Mouse (Mus musculus) heart, adult 11 months (tissue): ENCODE results near the gene Asna1.

ENCODE experiments used
- DNase-seq: peaks from one replicate; pipeline ENCODE4 v3.0.0; 2022

Gene Asna1

DNA sequence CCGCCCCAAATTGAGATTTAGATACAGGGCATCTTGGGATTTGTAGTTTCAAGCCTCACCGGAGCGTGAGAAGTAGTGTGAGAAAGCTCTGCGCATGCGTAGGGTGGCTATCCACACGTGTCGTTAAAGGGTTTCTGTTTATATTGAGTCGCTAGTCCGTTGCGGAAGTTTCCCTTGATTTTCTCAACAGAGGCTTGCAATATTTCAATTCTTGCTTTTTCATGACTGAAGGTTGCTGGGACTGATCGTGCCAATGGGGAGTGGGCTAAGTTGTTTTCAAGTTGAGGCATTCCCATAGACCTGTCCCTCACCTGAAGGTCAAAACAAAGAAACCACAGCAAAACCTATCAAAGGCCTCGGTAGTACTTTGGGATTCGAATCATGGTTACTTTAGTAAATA, 9.7 kb upstream of the Asna1 start:
- DNase-seq = peak; percentile 97

GRCm38 (mm10) chr8:85033867-85034266, 8.8 kb upstream of the Asna1 start:
- no peak for DNase-seq

GRCm38 (mm10) chr8:85032622-85033311, 7.7 kb upstream of the Asna1 start:
- DNase-seq = no peak

- peak; percentile 95 for DNase-seq
Measured at GRCm38 (mm10) chr8:85029271-85029670, 4.2 kb upstream of the Asna1 start.

DNA sequence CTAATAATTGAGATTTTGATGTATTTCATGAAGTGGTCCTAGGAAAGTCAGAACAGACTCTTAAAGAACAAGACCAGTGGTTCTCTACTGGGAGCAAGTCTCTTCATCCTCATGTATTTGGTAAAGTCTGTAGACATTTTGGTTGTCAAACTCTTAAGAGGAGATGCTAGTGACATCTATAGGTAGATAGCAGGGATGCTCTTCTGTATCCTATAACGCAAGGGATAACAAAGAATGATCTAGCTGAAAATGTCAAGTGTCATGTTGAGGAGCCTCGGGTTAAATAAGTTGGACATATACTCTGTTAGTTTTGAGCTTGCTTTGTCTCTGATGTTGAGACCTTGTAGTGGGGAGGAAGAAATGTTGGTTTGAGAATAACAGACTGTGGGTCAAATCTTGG, 2.8 kb upstream of the Asna1 start:
- DNase-seq = no peak

DNA sequence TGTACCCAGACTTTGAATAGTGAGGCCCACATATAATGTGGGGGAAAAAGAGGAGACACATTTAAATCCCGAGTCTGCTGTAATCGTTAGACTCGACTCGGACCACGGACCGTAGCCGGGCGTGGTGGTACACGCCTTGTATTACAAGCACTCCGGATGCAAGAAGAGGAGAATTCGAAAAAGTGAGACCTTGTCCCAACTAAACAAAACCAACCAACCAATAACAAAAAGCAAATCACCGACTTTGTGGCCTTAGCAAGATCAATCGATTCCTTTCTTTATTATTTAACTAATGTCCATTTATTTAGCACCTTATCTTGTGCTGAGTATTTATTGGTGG, 2.4 kb upstream of the Asna1 start:
- no peak for DNase-seq

DNA sequence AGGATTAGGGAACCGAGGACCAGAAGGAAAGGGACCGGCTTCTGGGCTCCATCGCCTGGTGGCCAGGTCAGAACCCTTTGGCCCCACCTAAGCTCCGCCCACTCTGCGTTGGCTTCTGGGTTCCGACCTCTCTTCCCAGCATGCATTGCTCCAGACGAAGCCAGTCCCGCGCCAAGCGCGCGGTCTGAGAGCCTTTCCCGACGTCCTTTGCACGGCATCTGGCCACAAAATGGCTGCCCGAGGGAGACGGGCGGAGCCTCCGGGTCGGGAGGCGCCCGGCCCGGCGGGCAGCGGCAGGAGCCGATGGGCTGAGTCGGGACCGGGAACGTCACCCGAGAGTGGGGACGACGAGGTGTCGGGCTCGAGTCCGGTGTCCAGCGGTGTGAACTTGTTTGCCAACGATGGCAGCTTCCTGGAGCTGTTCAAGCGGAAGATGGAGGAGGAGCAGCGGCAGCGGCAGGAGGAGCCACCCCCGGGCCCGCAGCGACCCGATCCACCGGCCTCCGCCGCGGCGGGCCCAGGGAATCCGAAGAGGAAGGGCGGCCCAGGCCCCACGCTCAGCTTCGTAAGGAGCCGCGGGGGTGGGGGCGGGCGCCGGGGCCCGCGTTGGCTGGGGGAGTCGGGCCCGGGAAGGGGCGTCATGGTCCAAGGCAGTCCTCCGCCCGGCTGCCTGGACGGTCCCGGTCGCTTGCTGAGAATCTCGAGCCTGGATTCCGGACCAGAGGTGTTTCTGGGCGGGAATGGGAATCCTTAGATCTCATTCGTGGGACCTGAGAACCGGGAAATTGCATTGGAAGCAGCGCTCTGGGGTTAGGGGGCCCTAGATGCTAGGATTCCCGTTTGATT, 1.8 kb upstream of the Asna1 start, which contains the start of gene Trir:
Gene Trir (plus strand): TSS at position 154 of the 846 bp plus-strand sequence.
- DNase-seq = peak; percentile 100

DNA sequence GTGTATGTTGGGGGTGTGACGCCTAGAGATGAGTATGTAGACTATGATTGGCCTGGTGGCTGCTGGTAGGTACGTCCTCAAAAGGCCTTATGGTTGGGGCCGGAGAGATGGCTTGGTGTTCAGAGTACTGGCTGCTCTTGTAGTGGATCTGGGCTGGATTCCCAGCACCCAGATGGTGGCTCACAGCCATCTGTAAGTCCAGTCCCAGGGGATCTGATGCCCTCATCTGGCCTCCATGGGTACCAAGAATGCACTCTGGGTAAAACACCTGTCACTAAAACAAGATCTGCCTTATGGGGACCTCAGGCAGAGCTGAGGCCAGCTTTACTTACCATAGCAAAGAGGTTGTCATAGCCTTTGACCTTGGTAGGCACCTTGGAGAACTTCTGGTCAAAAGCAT, 1.2 kb downstream of the Asna1 start:
- DNase-seq = no peak

DNA sequence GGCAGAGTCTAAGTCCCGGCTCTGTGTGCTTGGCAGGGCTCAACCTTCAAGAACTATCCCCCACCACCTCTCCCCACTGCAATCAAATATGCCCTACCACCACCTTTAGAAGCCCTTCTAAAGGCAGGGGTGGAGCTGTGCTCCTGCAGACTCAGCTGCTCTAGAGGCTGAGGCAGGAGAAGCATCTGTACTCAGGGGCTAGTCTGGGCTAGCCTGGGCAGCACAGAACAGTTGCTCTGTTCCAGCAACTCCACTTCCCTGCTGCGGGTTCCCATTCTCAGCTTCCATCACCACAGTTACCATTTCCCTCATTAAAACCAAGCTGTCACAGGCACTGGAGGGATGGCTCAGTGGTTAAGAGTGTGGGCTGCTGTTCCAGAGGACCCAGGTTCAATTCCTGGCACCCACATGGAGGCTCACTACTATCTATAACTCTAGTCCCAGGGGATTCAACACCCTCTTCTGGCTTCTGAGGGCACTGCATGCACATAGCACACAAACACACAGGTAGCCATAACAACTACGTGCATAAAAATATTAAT, 3.5 kb downstream of the Asna1 start:
- no peak for DNase-seq

DNA sequence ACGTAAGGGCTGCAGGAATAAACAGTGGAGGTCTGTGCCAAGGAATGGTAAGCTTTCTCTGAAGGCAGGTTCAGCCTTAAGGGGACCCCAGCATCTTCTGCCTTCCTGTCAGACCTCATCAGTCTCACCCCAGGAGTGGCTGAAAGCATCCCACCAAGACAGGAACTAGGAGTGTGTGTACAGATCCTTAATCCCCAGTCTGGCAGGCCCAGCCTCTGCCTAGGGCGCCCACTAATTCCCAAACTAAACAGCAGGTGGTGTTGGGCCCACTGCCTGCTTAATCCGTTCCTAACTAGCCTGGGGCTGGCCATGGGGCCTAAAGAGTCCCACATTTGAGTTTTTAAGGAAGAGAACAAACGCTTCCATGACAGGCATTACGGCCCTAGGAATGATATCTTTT, 7.9 kb downstream of the Asna1 start:
- DNase-seq = no peak

DNA sequence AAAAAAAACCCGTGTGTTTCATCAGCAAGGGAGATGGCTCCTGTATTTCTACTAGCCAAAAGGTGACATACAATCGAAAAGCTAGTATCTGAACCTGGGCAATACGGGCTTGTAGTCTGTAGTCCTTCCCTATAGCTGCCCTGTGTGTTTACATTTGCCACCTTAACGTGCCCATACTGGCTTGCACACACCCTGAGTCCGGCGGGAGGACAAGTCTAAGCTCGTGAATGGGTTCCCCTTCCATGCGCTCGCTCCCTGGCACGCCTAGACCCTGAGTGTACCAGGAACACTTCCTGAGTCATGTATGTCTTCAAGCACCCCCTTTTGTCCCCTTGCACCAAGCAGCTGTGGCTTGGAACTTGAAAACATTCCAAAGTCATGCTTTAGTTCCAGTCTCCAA, 8.4 kb downstream of the Asna1 start:
- no peak for DNase-seq

DNA sequence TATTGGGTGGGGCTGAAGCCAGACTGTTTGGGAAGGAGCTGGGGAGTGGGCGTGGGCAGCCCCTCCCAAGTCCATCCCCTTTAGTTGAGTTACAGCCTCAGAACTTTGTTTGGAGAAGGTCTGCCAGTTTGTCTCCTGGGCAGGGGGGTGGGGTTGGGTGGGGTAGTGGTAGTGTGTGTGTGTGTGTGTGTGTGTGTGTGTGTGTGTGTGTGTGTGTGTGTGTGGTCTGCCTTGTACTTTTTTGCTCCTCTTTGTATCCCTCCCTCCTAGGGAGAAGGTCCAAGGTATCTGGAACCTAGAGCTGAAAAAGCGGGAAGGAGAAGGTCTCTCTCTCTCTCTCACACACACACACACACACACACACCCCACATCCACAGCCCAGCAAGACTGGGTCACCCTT, 10.7 kb downstream of the Asna1 start, which contains the start of gene Best2:
Gene Best2 (minus strand): TSS at position 101 of the 400 bp plus-strand sequence.
- DNase-seq = no peak

- DNase-seq = peak; percentile 94
Measured at GRCm38 (mm10) chr8:85013230-85013840, 11.7 kb downstream of the Asna1 start.

GRCm38 (mm10) chr8:85011242-85011641, 13.8 kb downstream of the Asna1 start:
- no peak for DNase-seq

GRCm38 (mm10) chr8:85007686-85008085, 17.4 kb downstream of the Asna1 start:
- no peak for DNase-seq

DNA sequence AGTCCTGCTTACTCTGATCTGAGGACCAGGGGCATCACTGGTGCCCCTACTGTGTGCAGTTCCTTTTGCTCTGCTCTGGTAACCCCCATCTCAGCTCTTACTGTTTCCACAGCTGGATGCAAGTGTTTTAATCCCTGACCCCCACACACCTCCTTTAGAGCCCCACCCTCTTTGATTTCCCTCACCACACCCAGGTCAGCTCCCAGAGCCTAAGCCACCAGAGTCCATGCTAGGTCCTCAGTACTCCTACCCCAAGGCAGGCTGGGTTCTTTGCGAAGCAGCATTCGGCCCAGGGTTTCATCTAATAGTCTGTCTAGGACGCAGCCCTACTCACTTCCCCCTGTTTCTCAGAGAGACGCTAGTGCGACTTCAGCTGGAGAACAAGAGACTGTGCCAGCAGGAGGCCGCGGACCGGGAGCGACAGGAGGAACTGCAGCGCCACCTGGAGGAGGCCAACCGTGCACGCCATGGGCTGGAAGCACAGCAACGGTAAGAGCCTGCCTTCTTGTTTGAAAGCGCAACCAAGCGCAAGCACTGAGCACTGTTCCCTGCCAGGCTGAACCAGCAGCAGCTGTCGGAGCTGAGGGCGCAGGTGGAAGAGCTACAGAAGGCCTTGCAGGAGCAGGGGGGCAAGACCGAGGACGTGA, 27.3 kb downstream of the Asna1 start:
- DNase-seq = peak; percentile 98

- peak; percentile 86 for DNase-seq
Measured at GRCm38 (mm10) chr8:84996978-84997377, 28.1 kb downstream of the Asna1 start.

DNA sequence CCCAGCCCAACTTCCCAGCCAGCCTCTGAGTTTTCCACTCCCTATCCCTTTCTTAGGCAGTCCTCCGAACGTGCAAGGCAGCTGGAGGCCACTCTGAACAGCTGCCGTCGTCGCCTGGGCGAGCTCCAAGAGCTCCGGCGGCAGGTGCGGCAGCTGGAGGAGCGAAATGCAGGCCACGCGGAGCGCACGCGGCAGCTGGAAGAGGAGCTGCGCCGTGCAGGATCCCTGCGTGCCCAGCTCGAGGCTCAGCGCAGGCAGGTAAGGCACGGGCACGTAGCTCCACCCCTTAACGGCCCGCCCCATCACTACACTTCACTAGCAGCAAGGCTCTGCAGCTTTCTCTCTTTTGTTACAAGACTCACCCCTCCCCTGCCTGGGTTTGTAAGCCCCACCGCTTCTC, 29.4 kb downstream of the Asna1 start:
- peak; percentile 80 for DNase-seq

DNA sequence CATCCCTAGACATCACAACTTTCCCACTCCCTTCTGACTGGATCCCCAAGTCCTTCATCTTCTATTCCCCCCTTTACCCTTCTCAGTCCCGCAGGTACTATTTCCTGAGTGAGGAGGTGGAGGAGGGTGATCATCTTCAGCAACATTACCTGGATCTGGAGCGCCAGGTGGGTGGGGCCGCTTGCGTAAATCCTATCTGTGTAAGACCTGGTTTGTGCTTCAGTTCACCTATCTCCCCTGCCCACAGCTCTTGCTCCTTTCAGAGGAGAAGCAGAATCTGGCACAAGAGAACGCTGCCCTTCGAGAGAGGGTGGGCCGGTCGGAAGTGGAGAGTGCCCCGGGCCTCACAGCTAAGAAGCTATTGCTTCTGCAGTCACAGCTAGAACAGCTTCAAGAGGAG, 30.7 kb downstream of the Asna1 start:
- peak; percentile 82 for DNase-seq

GRCm38 (mm10) chr8:84990836-84991235, 34.2 kb downstream of the Asna1 start:
- no peak for DNase-seq

DNA sequence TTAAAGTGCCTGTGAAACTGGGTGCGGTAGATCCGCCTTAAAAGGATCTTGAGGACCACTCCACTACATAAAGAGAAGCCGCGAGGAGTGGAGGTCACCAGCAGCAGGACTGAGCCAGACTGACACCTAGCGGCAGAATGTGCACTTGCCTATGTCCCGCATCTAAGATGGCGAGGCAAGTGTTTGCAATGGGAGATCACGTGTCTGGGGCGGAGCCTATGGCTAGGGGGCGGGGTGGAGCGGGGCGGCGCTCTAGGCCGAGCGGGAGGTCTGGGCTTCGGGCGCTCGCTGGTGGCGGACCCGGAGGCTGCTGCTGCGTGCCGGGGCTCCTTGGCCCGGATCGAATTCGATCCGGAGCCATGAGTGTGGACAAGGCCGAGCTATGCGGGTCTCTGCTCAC, 34.7 kb downstream of the Asna1 start, which contains the start of gene Hook2:
Gene Hook2 (plus strand): TSS at position 255 of the 400 bp plus-strand sequence.
- DNase-seq = peak; percentile 100

GRCm38 (mm10) chr8:84989810-84990209, 35.3 kb downstream of the Asna1 start:
- DNase-seq = peak; percentile 99

DNA sequence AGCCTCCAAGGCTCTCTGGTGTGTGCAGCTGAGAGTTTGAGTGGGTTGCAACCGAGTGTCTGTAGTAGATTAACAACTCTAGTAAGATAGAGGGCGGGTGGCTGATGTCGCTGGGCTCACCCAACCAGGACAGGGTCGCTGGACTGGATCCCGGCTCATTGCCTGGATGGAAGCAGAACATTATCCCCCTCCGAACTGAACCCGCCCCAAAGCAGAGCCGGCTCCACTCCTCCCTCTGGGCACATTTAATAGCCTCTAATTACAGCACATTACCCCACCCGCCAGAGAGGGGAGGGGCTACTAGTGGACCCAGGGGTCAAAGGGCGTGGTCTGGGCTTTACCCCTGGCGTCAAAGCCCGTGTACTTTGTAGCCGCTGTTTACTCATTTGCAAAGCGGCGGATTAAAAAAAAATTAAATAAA, 35.8 kb downstream of the Asna1 start:
- DNase-seq = peak; percentile 98
